Mouse (Mus musculus) erythroblast, embryonic 14.5 days (primary cell): ENCODE measurements around the gene Plpp3.

Experiments
- GATA1 ChIP-seq: IDR thresholded peaks from 2 replicates; pipeline ENCODE4 v1.6.1; 2012; ENCODE audit warnings: low read length, inconsistent platforms, mixed read lengths
- TAL1 ChIP-seq: IDR thresholded peaks from 3 replicates; pipeline ENCODE4 v1.6.1; 2012; ENCODE audit warnings: low read length, inconsistent platforms, mixed read lengths

DNA sequence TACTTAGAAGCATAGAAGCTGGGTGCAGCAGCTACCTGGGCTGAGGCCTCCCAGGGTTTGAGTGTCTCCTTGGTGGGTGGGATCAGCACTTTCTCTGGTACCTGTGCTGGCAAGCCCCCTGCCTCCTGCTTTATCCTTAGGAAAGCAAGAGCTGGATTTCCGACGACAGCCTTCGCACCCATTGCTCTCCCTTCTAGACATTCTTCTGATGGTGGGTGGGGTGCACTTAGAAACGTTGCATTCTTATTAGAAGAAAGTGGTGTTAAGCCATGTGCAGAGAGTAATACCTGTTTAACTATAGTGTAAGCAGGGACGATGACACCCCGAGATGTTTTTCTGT lies 2.4 kb downstream of the Plpp3 start:
- TF ChIP-seq GATA1, result no peak
- no peak for TF ChIP-seq TAL1
